Mouse (Mus musculus): Measurements from ENCODE around the gene Hist1h2af. TPM values are rescaled to one million over a fixed set of nuclear protein-coding genes. Genes with fewer than 3 reads are reported as not detected.
"Not testable (repeated sequence)": the region's sequence is repeated elsewhere in the genome, so short reads cannot be mapped to it uniquely, and the experiment has no call there.

Gene Hist1h2af
- 68.8 and 97.9 TPM in 2 replicates for polyA plus RNA-seq (2011; ENCODE audit: insufficient read depth, insufficient read length, low read depth, missing spikeins)

- Histone ChIP-seq H3K9ac (ENCODE audit: low read depth, poor library complexity, severe bottlenecking) (peak within 1 kb of the TSS; percentile 99), H3K27ac (ENCODE audit: insufficient read depth, low read length) (peak within 1 kb of the TSS; percentile 99), H3K4me3 (ENCODE audit: low read depth, low read length) (peak within 1 kb of the TSS; percentile 75)
- H3K9me3 ChIP-seq (replicated peaks; ENCODE audit: control insufficient read depth, insufficient read depth, low read length, poor library complexity, severe bottlenecking); H3K27me3 ChIP-seq (ENCODE audit: control insufficient read depth, insufficient read depth, low read length, poor library complexity, severe bottlenecking); H3K4me1 ChIP-seq (ENCODE audit: control insufficient read depth, insufficient read depth, low read length); H3K36me3 ChIP-seq (ENCODE audit: control insufficient read depth, insufficient read depth, low read length, poor library complexity, severe bottlenecking): not testable (repeated sequence)
Measured at GRCm38 (mm10) chr13:23533560-23534367, at the start of gene Hist1h2af. TSS of gene Hist1h2af (plus strand) at chr13:23533906.

DNA sequence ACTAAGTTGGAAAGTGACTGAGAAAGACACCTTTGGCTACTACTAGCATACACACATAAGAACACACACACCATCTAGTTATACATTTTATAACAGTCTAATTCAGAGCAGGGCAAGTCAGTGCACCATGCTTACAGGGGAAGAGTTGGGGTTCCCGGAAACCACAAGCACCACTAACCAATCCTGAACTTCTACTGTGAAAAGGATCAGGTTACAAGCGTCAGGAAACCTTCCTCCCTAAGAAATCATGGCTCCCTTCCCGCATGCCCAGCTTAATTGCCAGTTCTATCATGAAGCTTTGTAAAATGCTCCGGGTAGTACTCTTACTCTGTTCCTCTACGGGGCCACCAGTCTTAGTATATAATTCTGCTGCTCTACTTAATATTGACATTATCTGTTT is 48.4 kb upstream of the Hist1h2af start:
- Histone ChIP-seq H3K9ac (ENCODE audit: low read depth, poor library complexity, severe bottlenecking) (no peak overlapping the region), H3K27ac (ENCODE audit: insufficient read depth, low read length) (no peak overlapping the region), H3K4me3 (ENCODE audit: low read depth, low read length) (no peak overlapping the region), H3K27me3 (ENCODE audit: control insufficient read depth, insufficient read depth, low read length, poor library complexity, severe bottlenecking) (no peaks in the 10 kb centered on the region), H3K4me1 (ENCODE audit: control insufficient read depth, insufficient read depth, low read length) (peaks cover 4% of the 10 kb centered on the region), H3K36me3 (ENCODE audit: control insufficient read depth, insufficient read depth, low read length, poor library complexity, severe bottlenecking) (no peaks in the 10 kb centered on the region), H3K9me3 (replicated peaks; ENCODE audit: control insufficient read depth, insufficient read depth, low read length, poor library complexity, severe bottlenecking) (no peaks in the 10 kb centered on the region)
- TF ChIP-seq EP300 (IDR thresholded peaks at IDR 0.05; ENCODE audit: insufficient read depth, low read depth, low read length), result no peak
- TF ChIP-seq POLR2A (IDR thresholded peaks at IDR 0.05; ENCODE audit: insufficient read depth, low read length), result no peak
- TF ChIP-seq CTCF (IDR thresholded peaks at IDR 0.05; ENCODE audit: low read depth, low read length), result no peak

DNA sequence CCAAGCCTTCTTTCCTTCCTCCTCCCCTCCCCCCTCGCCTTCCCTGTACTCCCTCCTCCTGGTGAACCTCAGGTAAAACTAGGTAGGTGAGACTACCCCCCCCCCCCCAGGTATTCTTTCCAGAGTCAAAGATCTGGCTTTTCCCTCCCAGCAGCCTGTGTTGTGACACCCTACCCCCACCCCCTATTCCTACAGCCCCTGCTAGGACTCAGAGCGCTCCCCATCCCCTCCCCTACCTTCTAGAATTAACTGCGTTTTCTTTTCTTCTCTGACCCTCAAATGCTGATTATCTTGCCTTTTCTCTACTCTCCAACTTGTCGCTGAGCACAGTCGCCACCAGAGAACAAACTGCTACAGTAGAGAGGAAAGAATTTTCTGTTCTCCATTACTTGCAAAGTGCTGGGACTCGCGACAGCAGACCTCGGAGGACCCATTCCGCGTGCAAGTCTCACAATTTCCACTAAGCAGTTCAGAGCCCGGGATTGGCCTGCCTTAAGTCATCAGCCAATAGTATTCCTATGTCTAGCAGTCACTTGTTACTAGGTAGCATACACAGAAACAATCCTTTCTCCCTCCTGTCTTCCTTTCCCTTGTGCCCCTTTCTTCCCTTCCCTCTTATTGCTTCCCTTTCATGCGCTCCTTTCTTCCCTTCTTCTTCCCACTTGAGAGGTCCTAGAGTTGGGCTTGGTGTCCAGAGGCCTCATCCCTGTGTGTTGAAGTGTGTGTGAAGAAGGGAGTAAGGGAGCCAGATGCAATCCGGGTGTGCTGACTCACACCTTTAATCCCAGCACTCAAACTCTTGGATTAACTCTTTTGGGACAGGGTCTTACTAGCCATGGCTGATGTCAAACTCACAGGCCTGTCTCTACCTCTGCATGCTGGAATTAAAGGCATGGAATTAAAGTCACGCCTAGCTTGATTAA is 45.0 kb upstream of the Hist1h2af start, which contains the start of gene Btn2a2:
TSS of gene Btn2a2 (minus strand) at position 458 of the 923 bp plus-strand sequence.
- no peak for TF ChIP-seq EP300 (IDR thresholded peaks at IDR 0.05; ENCODE audit: insufficient read depth, low read depth, low read length)
- no peak for TF ChIP-seq CTCF (IDR thresholded peaks at IDR 0.05; ENCODE audit: low read depth, low read length)
- no peak for TF ChIP-seq POLR2A (IDR thresholded peaks at IDR 0.05; ENCODE audit: insufficient read depth, low read length)
- peak within 1 kb of the TSS; percentile 55; the same call in 1 of the 2 replicates for H3K9ac ChIP-seq (ENCODE audit: low read depth, poor library complexity, severe bottlenecking)
- H3K4me1 ChIP-seq (ENCODE audit: control insufficient read depth, insufficient read depth, low read length), result peaks cover 5% of the 10 kb centered on the region
- no peaks in the 10 kb centered on the region for H3K27me3 ChIP-seq (ENCODE audit: control insufficient read depth, insufficient read depth, low read length, poor library complexity, severe bottlenecking)
- H3K36me3 ChIP-seq (ENCODE audit: control insufficient read depth, insufficient read depth, low read length, poor library complexity, severe bottlenecking), result no peaks in the 10 kb centered on the region
- H3K4me3 ChIP-seq (ENCODE audit: low read depth, low read length), result peak within 1 kb of the TSS; percentile 55
- no peaks in the 10 kb centered on the region for H3K9me3 ChIP-seq (replicated peaks; ENCODE audit: control insufficient read depth, insufficient read depth, low read length, poor library complexity, severe bottlenecking)
- no peak within 1 kb of the TSS for H3K27ac ChIP-seq (ENCODE audit: insufficient read depth, low read length)

DNA sequence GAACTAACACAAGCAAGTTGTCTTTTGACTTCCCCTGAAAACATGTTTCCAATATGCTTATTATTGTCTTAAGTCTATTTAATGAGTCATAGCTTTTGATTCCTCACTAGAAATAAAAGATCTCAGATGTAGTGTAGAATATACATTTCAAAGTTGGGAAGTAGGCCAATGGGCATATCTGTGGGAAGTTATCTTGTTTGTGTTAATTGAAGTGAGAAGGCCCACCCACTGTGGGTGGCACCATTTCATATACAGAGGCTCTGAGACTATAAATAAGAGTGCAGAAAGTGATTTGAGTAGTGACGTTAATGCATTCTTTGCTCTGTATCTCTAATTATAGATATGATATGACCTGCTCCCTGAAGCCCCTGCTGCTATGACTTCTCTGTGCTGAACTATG is 42.8 kb upstream of the Hist1h2af start:
- peaks cover 6% of the 10 kb centered on the region for H3K4me1 ChIP-seq (ENCODE audit: control insufficient read depth, insufficient read depth, low read length)
- H3K9me3 ChIP-seq (replicated peaks; ENCODE audit: control insufficient read depth, insufficient read depth, low read length, poor library complexity, severe bottlenecking), result no peaks in the 10 kb centered on the region
- TF ChIP-seq CTCF (IDR thresholded peaks at IDR 0.05; ENCODE audit: low read depth, low read length), result no peak
- TF ChIP-seq EP300 (IDR thresholded peaks at IDR 0.05; ENCODE audit: insufficient read depth, low read depth, low read length), result no peak
- H3K4me3 ChIP-seq (ENCODE audit: low read depth, low read length), result no peak overlapping the region
- H3K36me3 ChIP-seq (ENCODE audit: control insufficient read depth, insufficient read depth, low read length, poor library complexity, severe bottlenecking), result no peaks in the 10 kb centered on the region
- H3K9ac ChIP-seq (ENCODE audit: low read depth, poor library complexity, severe bottlenecking), result no peak overlapping the region
- no peaks in the 10 kb centered on the region for H3K27me3 ChIP-seq (ENCODE audit: control insufficient read depth, insufficient read depth, low read length, poor library complexity, severe bottlenecking)
- no peak overlapping the region for H3K27ac ChIP-seq (ENCODE audit: insufficient read depth, low read length)

DNA sequence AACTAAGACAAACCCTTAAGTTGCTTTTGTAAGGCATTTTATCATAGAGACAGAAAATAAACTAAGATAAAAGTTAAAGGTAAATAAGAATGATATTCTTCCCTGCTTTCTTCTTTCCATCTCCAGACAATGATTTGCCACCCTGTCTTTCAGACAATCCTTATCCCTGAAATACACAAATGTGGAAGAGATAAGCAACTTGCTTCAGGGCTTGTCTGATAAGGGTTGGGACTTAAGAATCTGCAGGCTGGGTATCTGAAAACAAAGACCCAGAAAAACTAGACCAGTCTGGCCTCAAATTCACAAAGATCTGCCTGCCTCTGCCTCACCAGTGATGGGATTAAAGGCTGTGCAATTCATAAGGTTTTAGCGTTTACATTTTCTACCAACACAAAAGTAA is 42.4 kb upstream of the Hist1h2af start:
- Histone ChIP-seq H3K36me3 (ENCODE audit: control insufficient read depth, insufficient read depth, low read length, poor library complexity, severe bottlenecking) (no peaks in the 10 kb centered on the region), H3K9ac (ENCODE audit: low read depth, poor library complexity, severe bottlenecking) (no peak overlapping the region), H3K9me3 (replicated peaks; ENCODE audit: control insufficient read depth, insufficient read depth, low read length, poor library complexity, severe bottlenecking) (no peaks in the 10 kb centered on the region), H3K4me3 (ENCODE audit: low read depth, low read length) (no peak overlapping the region), H3K4me1 (ENCODE audit: control insufficient read depth, insufficient read depth, low read length) (peaks cover 6% of the 10 kb centered on the region), H3K27ac (ENCODE audit: insufficient read depth, low read length) (no peak overlapping the region), H3K27me3 (ENCODE audit: control insufficient read depth, insufficient read depth, low read length, poor library complexity, severe bottlenecking) (no peaks in the 10 kb centered on the region)
- TF ChIP-seq POLR2A (IDR thresholded peaks at IDR 0.05; ENCODE audit: insufficient read depth, low read length) (no peak), CTCF (IDR thresholded peaks at IDR 0.05; ENCODE audit: low read depth, low read length) (no peak), EP300 (IDR thresholded peaks at IDR 0.05; ENCODE audit: insufficient read depth, low read depth, low read length) (no peak)
